In the genomic region with DNA sequence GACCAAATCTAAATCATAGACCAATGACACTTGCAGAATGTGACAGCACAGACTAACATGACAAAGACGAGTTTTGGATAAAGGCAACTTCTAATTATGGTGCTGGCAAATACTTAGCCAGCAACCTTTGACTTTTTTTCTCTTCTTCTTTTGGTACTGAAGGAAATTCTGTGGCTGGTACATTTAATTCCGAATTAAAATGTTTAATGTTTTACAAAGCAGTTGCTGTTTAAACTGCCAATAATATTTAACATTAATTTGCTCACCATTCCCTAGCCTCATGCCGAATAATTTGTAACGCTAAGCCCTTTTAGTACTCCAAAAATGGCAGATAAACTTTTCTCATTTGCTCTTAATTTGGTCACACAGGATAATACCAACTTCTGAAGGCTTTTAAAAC, we compare ENCODE assay signal across 16 mouse cellular contexts.
"Had no signal": no experiment of that assay in that cellular context is flagged by ENCODE, and none has a peak within 500 bp of the region (broad histone marks: within the 10 kb centered on the region; RNA-seq: fewer than 3 reads in every experiment).

No protein-coding gene starts in this region.

- H3K4me2 ChIP-seq: neural tube, embryonic 13.5 days; neural tube, embryonic 15.5 days; stomach, embryonic 15.5 days had no signal

- DNase-seq: retina, postnatal 1 day; right cerebral cortex, adult 18-20 months; right cerebral cortex, postnatal 14 days; right cerebral cortex, postnatal 25 days; right cerebral cortex, postnatal 4 days; spleen, adult 18-20 months; thymus, adult 18-20 months; thymus, adult 2 months; thymus, postnatal 14 days; thymus, postnatal 25 days; thymus, postnatal 36 days; thymus, postnatal 4 days had no signal

- H3K9me3 ChIP-seq: neural tube, embryonic 13.5 days; neural tube, embryonic 15.5 days; stomach, embryonic 15.5 days had no signal

- H3K36me3 ChIP-seq: neural tube, embryonic 13.5 days; neural tube, embryonic 15.5 days; stomach, embryonic 15.5 days had no signal

- H3K4me1 ChIP-seq: neural tube, embryonic 13.5 days; neural tube, embryonic 15.5 days; stomach, embryonic 15.5 days had no signal

- H3K4me3 ChIP-seq: neural tube, embryonic 13.5 days; neural tube, embryonic 15.5 days; stomach, embryonic 15.5 days had no signal

- H3K27me3 ChIP-seq: neural tube, embryonic 13.5 days; neural tube, embryonic 15.5 days; stomach, embryonic 15.5 days had no signal

- H3K9ac ChIP-seq: neural tube, embryonic 13.5 days; neural tube, embryonic 15.5 days; stomach, embryonic 15.5 days had no signal

- H3K27ac ChIP-seq: neural tube, embryonic 13.5 days; neural tube, embryonic 15.5 days; stomach, embryonic 15.5 days; stomach, postnatal 0 days had no signal
